Mouse (Mus musculus) megakaryocyte, adult 5-6 weeks (primary cell): ENCODE measurements around the gene Ucp2. TPM values are rescaled to one million over a fixed set of nuclear protein-coding genes. Genes with fewer than 3 reads are reported as not detected.

Source experiments
- ATAC-seq: 2 replicates; pipeline ENCODE4 v1.8.0; 2016; ENCODE audit warnings: mild to moderate bottlenecking, inconsistent platforms; ENCODE audit not compliant: poor library complexity, severe bottlenecking
- total RNA-seq, 2 experiments: library from RNA; stranded (forward) in 1 of 2; stranded (reverse) in 1 of 2; fragments of 153-499, 151-499 nt in 1 of 2; fragments of 221-1000, 200-1000 nt in 1 of 2; gene quantifications; 2 replicates each; pipeline versions ENCODE4 v1.2.3 to v1.2.4; 2015 to 2017

Gene Ucp2
- total RNA-seq, 2 experiments from 2014 or later, result 316 to 702 TPM

DNA sequence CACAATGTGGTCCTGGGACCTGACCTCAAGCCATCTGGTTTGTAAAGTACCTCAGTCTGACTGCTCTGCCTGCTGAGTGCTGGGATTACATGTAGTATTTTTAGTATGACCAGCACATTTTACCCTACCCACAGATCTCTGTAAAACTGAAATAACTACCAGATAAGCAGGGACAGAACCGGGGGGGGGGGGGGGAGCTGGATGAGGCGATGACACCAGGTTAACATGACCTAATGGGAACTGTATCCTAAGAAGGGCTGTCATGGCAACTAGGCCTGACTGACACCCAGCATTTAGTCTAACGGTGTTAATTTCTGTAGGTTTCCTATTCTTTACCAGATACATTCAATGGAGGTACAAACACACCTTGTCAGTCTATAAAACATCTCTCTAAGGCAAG lies 56.7 kb downstream of the Ucp2 start:
- ATAC-seq, result no peak

DNA sequence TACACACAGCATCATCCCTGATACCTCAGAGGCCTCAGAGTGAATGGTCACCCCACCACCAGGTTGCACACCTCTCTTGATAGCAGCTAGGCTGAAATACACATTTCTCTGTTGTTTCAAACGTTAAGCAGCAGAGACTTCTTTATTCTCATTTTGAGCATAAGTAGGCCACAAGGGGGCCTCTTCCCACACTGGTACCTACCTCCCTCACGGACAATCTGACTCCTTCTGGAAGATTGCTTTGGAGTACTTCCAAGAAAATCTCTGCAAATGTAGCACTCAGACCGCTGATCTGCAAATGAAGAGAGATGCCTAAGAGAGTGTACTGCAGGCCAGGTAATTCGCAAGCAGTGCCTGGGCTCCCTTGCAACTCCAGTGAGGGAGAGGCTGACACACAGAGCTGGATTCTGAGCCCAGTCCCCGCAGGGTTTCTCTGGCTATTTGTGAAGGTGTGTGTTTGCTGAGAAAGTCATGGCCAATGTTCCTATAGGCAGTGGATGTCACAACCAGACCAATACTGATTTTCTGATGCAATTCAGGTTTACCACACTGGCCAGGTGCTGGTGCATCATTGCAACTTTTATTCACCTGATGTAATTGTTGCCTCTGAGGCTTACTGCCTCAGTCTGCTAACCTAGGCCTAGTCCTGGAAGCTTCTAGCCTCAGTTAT lies 57.3 kb downstream of the Ucp2 start:
- ATAC-seq, result no peak

Other genes with a start within 250 kb of the Ucp2 start
- not detected in 2 replicates for gene P4ha3, start 207.8 kb upstream of the Ucp2 start, total RNA-seq (2015)
- gene P4ha3, start 207.8 kb upstream of the Ucp2 start, total RNA-seq (2017), result not detected in 2 replicates
- 51.1 and 55.6 TPM in 2 replicates for gene C2cd3, start 121.1 kb upstream of the Ucp2 start, total RNA-seq (2015)
- 21.0 and 24.1 TPM in 2 replicates for gene C2cd3, start 121.1 kb upstream of the Ucp2 start, total RNA-seq (2017)
- gene Ppme1, start 121.0 kb upstream of the Ucp2 start, total RNA-seq (2015), result 10.6 and 12.9 TPM in 2 replicates
- 19.9 and 27.5 TPM in 2 replicates for gene Ppme1, start 121.0 kb upstream of the Ucp2 start, total RNA-seq (2017)
- gene Ucp3, start 20.3 kb upstream of the Ucp2 start, total RNA-seq (2015), result 0.07 TPM in 2 replicates
- 0.45 TPM in 1 of 2 replicates, not detected in the other for gene Ucp3, start 20.3 kb upstream of the Ucp2 start, total RNA-seq (2017)
- gene Dnajb13, start 21.6 kb downstream of the Ucp2 start, total RNA-seq (2015), result not detected in 2 replicates
- gene Dnajb13, start 21.6 kb downstream of the Ucp2 start, total RNA-seq (2017), result 0.16 and 0.44 TPM in 2 replicates
- 24.7 and 31.5 TPM in 2 replicates for gene Coa4, start 43.7 kb downstream of the Ucp2 start, total RNA-seq (2015)
- gene Coa4, start 43.7 kb downstream of the Ucp2 start, total RNA-seq (2017), result 19.4 and 23.0 TPM in 2 replicates
- gene Rab6a, start 114.1 kb downstream of the Ucp2 start, total RNA-seq (2015), result 102 and 106 TPM in 2 replicates
- 87.5 and 100 TPM in 2 replicates for gene Rab6a, start 114.1 kb downstream of the Ucp2 start, total RNA-seq (2017)
- gene Mrpl48, start 115.0 kb downstream of the Ucp2 start, total RNA-seq (2015), result 49.4 and 54.0 TPM in 2 replicates
- 62.2 and 83.3 TPM in 2 replicates for gene Mrpl48, start 115.0 kb downstream of the Ucp2 start, total RNA-seq (2017)
- gene Plekhb1, start 169.1 kb downstream of the Ucp2 start, total RNA-seq (2015), result not detected in 2 replicates
- gene Plekhb1, start 169.1 kb downstream of the Ucp2 start, total RNA-seq (2017), result not detected in 2 replicates
- 20.3 and 28.4 TPM in 2 replicates for gene Fam168a, start 213.3 kb downstream of the Ucp2 start, total RNA-seq (2015)
- gene Fam168a, start 213.3 kb downstream of the Ucp2 start, total RNA-seq (2017), result 9.9 and 16.7 TPM in 2 replicates